Mouse (Mus musculus) CH12.LX (cell line): ENCODE data around the gene Vti1a.

Source experiments
- BHLHE40 ChIP-seq: IDR thresholded peaks from 2 replicates; pipeline ENCODE4 v1.6.1; 2011; ENCODE audit warnings: mild to moderate bottlenecking, low read depth, low read length, improper control_type of control experiment
- CTCF ChIP-seq, 2 experiments: IDR thresholded peaks in 1 of 2; conservative IDR thresholded peaks in 1 of 2; 2 replicates each; pipeline ENCODE4 v1.5.1; 2011 to 2012; ENCODE audit warnings: low read depth in 2 of 2, low read length in 2 of 2, improper control_type of control experiment in 1 of 2, inconsistent platforms in 1 of 2, mild to moderate bottlenecking in 1 of 2, moderate library complexity in 1 of 2
- E2F4 ChIP-seq: IDR thresholded peaks from 2 replicates; pipeline ENCODE4 v1.6.1; 2011; ENCODE audit warnings: low read depth, low read length, improper control_type of control experiment; ENCODE audit not compliant: insufficient replicate concordance
- KAT2A ChIP-seq: IDR thresholded peaks from 2 replicates; pipeline ENCODE4 v1.6.1; 2012; ENCODE audit warnings: low read length, improper control_type of control experiment, inconsistent platforms; ENCODE audit not compliant: insufficient replicate concordance
- MEF2A ChIP-seq: IDR thresholded peaks from 2 replicates; pipeline ENCODE4 v1.6.1; 2014; ENCODE audit warnings: low read depth, mild to moderate bottlenecking, inconsistent platforms, low read length, improper control_type of control experiment, borderline replicate concordance
- POLR2A ChIP-seq: IDR thresholded peaks from 2 replicates; pipeline ENCODE4 v1.6.1; 2011; ENCODE audit warnings: low read depth, mild to moderate bottlenecking, improper control_type of control experiment, low read length
- RAD21 ChIP-seq: IDR thresholded peaks from 2 replicates; pipeline ENCODE4 v1.6.1; 2011; ENCODE audit warnings: low read depth, mild to moderate bottlenecking, low read length, improper control_type of control experiment, moderate library complexity
- TBP ChIP-seq: conservative IDR thresholded peaks from 2 replicates; pipeline ENCODE4 v1.6.1; 2011; ENCODE audit warnings: low read depth, low read length, improper control_type of control experiment
- TCF12 ChIP-seq: IDR thresholded peaks from 2 replicates; pipeline ENCODE4 v1.6.1; 2014; ENCODE audit warnings: low read depth, mild to moderate bottlenecking, inconsistent platforms, low read length, improper control_type of control experiment
- USF1 ChIP-seq: IDR thresholded peaks from 2 replicates; pipeline ENCODE4 v1.6.1; 2014; ENCODE audit warnings: low read depth, mild to moderate bottlenecking, inconsistent platforms, low read length, improper control_type of control experiment
- ZMIZ1 ChIP-seq: IDR thresholded peaks from 2 replicates; pipeline ENCODE4 v1.6.1; 2012; ENCODE audit warnings: low read depth, mild to moderate bottlenecking, inconsistent platforms, low read length, improper control_type of control experiment
- ZNF384 ChIP-seq: IDR thresholded peaks from 2 replicates; pipeline ENCODE4 v1.6.1; 2012; ENCODE audit warnings: low read depth, low read length, improper control_type of control experiment, inconsistent platforms

DNA sequence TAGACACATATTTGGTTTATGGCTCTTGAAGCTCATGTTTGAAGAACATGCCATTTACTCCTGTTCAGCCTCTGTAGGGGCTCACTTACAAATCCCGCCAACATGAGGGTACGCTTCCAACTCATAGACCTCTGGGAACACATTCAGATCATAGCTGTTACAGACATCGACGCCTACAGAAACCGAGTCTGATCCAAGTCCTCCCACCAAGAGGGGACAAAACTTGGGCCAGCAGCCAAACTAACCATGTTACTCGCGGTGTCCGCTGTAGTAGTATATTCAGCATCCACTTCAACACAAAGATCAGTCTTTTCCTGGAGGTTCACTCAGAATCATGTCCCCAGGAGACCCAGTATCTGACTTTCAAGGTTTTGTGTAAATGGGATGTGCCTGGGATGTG, 193.5 kb downstream of the Vti1a start:
- TF ChIP-seq CTCF (conservative IDR thresholded peaks at IDR 0.05 in 1 of 2, IDR thresholded peaks at IDR 0.05 in 1 of 2; ENCODE audit: low read depth in 2 of 2, low read length in 2 of 2) (no peak), TBP (no peak), KAT2A (no peak), BHLHE40 (no peak), TCF12 (no peak), E2F4 (no peak), ZMIZ1 (no peak), USF1 (no peak), POLR2A (no peak), RAD21 (no peak), MEF2A (no peak), ZNF384 (no peak)
